Mouse (Mus musculus): ENCODE measurements around the gene Tas2r138. TPM values are rescaled to one million over a fixed set of nuclear protein-coding genes. Genes with fewer than 3 reads are reported as not detected.
"Not testable (repeated sequence)": the region's sequence is repeated elsewhere in the genome, so short reads cannot be mapped to it uniquely, and the experiment has no call there.

Tas2r138 gene
- not detected for total RNA-seq (2021)

DNA sequence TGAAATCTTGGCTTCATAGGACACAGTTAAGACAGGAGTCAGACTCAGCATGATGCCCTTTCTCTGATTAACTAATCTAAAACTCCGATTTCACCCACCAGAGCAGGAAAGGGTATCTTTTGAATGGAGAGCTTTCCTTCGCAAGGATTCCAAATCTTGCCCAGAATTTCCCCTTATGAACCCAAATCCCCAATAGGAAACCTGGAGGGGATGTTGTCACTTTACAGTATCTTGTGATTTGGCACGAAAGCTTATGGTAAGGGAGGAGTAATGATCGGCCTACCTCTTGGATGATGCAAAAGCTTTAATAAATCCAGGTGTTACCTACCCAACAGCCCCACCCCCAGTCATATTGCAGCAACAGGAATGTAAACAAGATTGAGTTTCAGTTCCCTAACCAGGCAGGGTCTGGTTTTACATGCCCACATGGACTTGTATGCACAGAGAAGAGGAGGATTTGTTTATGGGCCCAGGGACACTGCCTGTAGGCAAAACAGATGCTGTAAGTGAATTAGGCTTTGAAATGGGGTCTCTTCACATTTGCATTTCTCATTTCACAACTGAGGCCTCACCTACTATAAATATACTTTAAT, at the start of gene Tas2r138:
Tas2r138 (minus strand) TSS at position 51 of the 593 bp plus-strand sequence.
- intact Hi-C loops (cut with DNase I) = no loop called here
- no peak for DNase-seq (ENCODE audit: low spot score in 2 of 2)

DNA sequence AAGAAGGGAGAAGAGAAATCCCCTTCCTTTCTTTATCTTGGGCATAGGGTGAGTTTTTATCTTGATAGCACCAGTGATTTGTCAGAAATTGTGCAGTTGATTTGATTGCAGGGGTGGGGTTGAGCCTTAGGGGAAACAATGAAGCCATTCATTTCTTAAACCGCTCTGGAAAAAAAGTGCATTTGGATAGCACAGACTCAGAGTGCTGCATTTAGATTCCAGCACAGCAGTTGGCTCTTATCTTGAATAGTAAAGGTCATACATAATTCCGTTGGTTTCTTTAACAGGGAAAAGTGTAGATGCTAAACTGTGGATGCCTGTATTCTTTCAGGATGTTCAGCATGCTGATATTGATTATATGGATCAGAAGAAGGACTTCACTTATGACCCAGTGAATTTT, 47.8 kb upstream of the Tas2r138 start:
- DNase-seq (ENCODE audit: low spot score in 2 of 2) = no peak
- intact Hi-C loops (cut with DNase I) = no loop called here

DNA sequence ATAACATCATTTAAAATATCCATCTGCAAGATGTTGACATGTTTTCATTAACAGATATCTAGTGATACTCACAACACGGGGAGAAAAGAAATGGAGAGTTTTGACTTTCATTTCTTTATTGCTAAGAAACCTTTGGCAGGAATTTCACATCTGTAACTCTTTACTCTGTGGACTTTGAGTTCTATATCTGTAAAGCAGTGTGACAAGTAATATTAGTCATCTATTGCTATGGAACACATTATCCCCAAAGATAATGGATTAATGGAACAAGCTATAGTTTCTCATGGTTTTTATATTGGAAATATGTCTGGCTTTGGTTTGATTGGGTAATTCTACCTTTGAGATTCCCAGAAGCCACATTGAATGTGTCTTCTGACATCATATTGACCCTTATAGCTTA, 37.8 kb upstream of the Tas2r138 start:
- intact Hi-C loops (cut with DNase I) = no loop called here
- no peak for DNase-seq (ENCODE audit: low spot score in 2 of 2)

DNA sequence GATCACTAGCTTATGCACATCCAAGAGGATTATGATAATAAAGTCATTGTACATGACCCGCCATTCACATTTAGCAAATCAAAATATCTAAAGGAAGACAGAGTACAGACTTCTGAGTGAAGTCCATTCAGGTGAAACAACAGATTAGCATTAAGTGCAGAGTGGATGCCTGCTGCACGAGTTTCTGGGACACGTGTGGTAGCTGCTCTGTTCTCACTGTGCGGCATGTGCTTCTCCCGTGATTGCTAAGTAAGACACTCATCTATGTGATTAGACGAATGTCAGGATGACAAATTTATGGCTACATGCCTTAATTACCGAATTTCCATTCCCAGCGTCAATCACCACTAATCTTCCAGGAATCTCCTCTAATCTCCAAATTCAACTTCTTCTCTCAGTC, 32.6 kb upstream of the Tas2r138 start:
- intact Hi-C loops (cut with DNase I) = no loop called here

DNA sequence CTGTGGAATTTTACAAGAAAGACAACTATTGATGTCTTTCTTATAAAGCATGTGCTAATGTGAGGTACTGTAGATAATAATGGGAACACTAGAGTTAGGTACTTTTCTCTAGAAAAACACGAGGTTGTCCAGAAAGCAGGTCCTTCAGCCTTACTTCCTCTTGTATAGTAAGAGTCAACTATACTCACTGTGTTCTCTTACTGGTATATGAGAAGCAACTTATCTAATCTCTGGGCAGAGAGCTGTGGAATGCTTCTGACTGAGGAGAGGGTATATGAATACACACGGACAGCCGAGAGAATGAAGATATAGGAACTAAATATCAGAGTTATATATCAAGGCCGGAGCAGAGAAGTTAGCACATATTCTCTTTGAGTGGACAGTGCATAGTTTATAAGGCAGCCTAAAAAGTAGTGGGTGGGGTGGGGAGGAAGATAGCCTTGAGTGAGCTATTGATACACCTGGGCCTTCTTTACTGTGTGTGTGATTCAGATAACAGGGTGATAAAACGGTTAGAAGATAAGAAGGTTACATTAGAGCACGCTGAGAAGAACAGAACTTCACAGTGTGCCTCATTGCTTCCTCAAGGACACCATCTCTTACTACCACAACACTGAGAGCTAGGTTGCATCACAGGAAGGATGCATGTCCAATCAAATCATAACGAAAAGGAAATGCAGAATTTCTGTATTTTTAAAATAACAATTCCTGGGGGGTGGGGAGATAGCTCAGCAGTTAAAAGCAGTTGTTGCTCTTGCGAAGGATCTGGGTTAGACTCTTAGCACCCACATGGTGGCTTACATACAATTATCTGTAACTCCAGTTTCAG, 27.8 kb upstream of the Tas2r138 start:
- DNase-seq (ENCODE audit: low spot score in 2 of 2) = no peak
- intact Hi-C loops (cut with DNase I) = no loop called here

More for the DNA sequence above, 32.6 kb upstream of the Tas2r138 start:
- DNase-seq (ENCODE audit: low spot score in 2 of 2) = no peak

DNA sequence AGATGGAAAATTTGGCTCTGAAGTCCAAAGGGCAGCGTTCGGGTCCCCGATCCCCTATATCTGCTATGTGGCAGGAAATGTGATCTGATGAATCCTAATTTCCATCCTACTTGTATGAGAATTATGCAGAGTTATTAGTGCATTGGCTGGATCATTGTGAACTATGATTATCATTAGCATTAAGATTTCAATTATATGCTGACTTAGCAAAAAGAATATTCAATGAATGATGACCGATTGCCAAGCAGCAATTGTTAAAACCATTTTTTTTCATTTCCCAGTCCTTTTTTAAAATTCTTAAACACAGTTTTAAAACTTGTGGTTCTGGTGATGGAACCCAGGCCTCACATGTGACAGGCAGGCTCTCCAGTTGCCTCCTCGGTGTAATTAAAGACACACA, 24.6 kb upstream of the Tas2r138 start:
- intact Hi-C loops (cut with DNase I) = no loop called here
- DNase-seq (ENCODE audit: low spot score in 2 of 2) = no peak

DNA sequence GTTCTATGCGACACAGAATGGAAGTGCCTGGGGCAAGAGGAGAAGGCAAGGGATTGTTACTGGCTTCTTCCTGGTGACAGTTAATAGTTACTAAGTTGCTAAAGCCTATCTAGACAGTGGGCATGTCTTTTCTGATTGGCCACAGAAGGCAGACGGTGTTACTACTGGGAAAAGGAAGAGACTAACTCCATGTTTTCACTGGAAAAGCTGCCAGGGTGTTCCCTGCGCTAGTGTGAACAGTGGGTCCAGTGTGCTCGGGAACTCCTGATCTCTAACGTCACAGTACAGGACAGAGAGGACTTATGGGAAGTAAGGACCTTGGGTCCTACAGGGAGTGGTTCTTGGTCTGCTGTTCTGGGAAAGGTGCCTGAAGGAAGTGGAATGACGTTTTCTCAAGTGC, 22.4 kb upstream of the Tas2r138 start:
- DNase-seq (ENCODE audit: low spot score in 2 of 2) = no peak
- intact Hi-C loops (cut with DNase I) = no loop called here

DNA sequence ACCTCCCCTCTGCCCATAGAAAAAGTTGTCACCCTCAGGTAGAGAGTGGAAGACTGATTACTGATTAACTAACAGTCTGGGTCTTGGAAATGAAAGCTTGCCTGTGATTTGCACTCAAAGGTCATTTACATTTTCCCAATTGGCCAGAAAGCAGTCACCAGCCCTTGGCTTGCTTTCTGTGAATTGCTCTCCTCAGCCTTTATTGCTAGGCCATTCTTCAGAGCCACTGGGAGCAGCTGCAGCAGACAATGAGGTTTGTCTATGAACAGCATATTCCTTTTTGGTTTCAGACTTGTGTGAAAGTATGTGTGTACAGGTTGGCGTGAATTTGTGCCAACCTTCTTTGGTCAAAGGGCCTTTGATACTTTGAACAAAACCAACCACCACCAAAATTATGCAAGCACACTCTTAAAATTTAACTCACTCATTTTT, 21.5 kb upstream of the Tas2r138 start:
- intact Hi-C loops (cut with DNase I) = no loop called here
- no peak for DNase-seq (ENCODE audit: low spot score in 2 of 2)

DNA sequence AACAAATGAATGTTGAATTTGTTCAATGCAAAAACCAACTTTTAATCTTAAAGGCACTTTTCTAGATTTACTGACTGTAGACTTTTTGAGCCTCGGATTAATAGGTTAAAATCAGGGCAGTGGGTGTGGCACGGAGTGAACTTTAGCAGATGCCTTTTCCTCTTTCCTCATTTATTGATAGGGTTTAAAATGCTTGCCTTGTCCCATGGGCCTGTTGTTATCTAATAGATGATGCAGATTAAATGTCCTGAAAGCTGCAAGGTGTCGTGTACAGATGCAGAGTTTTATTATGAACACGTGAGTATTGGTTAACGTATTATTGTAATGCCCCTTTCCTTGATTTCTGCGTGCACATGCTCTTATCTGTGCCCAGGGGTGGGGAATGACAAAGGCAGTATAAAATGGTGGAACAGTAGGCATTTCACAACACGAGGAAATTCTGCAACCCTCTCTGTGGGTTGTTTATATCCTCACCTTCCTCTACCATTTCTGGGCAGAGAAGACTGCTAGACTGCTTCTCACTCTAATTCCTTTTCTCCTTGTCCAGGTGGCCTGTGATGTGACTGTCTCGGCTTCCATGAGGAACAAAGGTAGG, 15.4 kb upstream of the Tas2r138 start, which contains the start of gene Mgam:
Mgam (plus strand) TSS at position 426 of the 595 bp plus-strand sequence.
- intact Hi-C loops (cut with DNase I) = no loop called here
- no peak for DNase-seq (ENCODE audit: low spot score in 2 of 2)

DNA sequence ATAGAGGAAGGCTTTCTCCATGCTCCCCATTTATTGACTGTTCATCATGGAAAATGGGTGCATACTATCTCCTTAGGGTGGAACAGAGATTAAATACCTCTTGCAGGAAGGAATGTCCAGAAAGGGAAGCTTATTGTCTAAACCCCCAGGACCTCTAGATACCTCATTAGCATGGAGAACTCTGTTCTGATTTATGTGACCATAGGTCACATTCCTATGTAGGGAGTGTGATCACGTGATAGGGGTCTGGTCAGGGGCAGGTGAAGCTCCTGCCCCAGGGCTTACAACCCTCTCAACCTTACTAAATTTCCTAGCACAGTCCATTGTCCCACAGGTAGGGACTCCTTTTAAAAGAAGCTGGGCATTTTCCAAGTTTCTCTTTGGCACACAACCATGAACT, 13.0 kb upstream of the Tas2r138 start:
- intact Hi-C loops (cut with DNase I) = no loop called here
- DNase-seq (ENCODE audit: low spot score in 2 of 2) = no peak

DNA sequence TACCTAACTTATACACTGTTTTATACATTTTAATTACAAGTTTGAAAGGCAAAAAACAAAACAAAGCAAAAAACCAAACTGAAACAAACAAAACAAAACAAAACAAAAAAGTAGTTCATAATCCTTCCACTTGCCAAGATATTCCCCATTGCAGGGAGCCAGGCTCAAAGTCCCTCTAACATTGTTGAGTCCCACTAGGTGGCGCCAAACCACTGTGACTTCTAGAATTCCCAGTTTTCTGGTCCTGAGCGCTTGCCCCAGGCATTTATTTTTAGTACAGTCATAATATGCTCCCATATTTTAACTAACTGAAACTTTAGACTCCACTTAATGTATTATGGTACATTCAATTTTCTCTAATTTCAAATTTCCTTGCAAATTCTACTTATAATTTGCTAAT, 4.9 kb upstream of the Tas2r138 start:
- intact Hi-C loops (cut with DNase I) = loop anchor here (1.0 to 2.0 kb wide), 2 partner anchors 71 to 135 kb away; no protein-coding TSS in a partner anchor
- DNase-seq (ENCODE audit: low spot score in 2 of 2) = peak in 1 of 2 experiments; percentile 38

DNA sequence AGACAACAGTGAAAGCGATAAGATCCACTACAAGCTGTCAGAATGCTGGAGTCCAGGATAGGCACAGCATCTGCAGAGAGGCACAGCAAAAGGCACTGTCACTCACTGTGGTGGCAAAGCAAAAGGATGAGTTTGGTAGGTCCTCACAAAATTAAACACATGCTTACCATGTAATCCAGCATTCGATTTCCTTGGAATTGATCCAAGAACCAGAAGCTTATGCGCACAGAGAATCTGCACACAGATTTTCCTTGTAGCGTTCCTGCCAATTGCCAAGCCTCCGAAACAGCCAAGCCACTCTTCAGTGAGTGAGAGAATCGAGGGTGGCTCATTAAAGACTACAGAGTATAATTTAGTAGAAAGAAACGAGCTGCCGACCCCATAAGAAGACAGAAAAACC, 2.9 kb downstream of the Tas2r138 start:
- no peak for DNase-seq (ENCODE audit: low spot score in 2 of 2)
- intact Hi-C loops (cut with DNase I) = no loop called here

DNA sequence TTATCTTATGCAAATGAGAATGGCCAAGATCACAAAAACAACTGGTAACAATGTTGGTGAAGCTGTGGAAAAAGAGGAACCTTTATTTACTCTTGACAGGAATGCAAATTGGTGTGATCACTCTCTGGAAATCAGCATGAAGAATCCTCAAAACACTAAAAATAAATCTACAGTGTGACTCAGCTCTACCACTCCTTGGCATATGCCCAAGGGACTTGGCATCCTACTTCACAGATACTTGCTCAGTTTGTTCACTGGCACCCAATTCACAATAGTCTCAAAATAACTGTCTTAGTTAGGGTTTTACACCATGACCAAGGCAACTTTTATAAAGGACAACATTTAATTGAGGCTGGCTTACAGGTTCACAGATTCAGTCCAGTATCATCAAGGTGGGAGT, 5.7 kb downstream of the Tas2r138 start:
- peak; percentile 65 for DNase-seq (ENCODE audit: low spot score in 2 of 2)
- intact Hi-C loops (cut with DNase I) = no loop called here

DNA sequence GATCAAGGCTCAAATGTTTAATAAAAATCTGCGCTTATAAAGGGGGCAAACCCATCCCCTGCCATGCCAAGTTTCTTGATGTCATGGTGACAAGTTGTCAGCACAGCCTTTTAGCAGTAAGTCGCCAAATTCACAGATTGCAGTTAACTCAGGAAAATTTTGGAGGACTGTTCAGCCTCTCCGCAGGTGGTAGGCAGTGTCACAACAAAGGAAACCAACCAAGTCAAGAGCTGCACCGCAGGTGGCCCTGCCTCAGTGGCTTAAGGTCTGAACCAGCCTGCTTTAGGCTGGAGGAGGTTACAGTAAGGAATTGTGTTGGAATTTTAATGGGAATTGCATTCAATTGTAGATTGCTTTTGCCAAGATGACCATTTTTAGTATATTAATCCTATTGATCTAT, 14.6 kb downstream of the Tas2r138 start:
- DNase-seq (ENCODE audit: low spot score in 2 of 2); intact Hi-C loops (cut with DNase I): not testable (repeated sequence)

DNA sequence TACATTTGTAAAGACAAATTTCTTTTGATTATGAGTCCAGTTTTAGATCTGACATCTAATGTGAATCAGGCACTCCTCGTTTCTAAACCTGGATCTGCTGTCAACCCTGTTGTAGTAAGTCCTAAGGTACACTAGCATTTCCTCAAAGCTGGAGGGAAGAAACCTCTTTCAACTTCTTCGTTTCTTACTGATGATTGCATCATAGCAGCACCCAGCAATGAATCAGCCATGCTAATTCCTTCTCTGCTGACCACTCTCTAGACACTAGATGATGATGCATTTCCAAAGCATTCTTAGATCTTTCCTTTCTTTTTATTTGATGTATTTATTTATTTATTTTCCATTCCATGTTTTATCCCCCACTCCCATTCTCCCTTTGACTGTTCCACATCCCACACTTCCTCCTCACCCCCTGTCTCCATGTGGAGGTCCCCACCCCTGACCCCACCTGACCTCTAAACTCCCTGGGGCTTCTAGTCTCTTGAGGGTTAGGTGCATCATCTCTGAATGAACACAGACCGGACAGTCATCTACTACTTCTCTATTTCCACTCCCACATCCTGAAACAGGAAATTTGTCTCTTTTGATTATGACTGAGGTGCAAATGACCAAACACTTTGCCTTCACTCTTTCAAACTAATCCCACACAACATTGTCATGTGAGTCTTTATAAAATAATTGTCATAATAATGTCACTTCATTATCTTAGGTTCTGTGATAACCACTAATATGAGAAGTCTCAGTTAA, 18.1 kb downstream of the Tas2r138 start:
- intact Hi-C loops (cut with DNase I) = no loop called here
- DNase-seq (ENCODE audit: low spot score in 2 of 2) = no peak

DNA sequence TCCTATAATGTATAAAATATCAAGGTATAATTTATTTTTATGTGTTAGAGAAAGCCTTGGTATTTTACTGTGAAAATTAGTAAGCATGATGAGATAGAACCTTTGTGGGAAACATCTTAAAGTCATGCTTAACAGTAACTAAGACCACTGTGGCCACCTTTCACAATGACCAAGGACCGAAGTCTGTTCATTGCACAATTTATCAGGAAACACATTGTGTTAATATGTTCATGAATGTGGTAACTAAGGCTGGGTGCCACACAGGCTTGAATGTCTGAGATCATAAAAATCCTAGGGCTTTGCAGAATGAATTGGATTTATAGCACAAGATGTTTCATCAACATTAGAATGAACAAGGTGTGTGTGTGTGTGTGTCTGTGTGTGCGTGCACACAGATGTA, 24.8 kb downstream of the Tas2r138 start:
- intact Hi-C loops (cut with DNase I) = loop anchor here (10.0 kb wide), 1 partner anchor 586 kb away; no protein-coding TSS in a partner anchor
- no peak for DNase-seq (ENCODE audit: low spot score in 2 of 2)

DNA sequence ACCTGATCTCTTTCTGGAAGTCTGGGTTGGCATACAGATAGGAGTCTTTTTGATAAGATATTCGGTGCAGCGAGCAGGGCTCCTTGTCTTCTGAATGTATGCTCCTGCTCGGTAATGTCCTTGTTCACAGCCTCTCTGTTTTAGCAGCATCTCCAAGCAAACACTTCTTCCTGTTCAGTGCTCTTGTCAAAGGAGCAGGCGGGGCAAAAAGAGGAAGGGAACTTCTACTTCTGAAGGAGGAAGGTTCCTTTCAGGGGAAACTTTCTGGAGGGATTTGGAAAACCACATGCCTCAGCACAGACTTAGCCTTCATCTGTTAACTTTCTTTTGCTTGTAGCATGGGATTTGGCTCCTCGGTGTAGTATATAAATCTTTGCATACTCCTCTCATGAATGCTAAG, 27.5 kb downstream of the Tas2r138 start, which contains the start of gene Clec5a:
Clec5a (minus strand) TSS at position 177 of the 400 bp plus-strand sequence.
- intact Hi-C loops (cut with DNase I) = loop anchor here (10.0 kb wide), 1 partner anchor 589 kb away; no protein-coding TSS in a partner anchor
- DNase-seq (ENCODE audit: low spot score in 2 of 2) = no peak

DNA sequence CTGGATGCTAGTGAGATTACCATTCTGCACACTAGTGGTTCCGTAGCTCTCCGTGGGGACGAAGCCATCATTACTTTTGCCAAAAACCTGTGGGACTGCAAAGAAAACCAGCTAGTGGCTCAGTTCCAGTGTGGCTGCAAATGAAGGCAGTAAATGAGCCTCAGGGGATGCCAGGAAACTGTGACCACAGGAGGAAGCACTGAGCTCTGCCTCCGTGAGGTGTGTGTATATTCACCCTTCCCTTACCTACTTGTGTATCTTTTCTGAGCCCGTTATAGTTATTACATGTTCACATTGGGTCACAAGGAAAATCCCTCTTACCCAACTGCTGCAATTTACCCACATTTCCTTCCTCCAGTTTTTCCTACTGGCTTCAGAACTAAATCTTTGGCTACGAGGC, 28.8 kb downstream of the Tas2r138 start:
- no peak for DNase-seq (ENCODE audit: low spot score in 2 of 2)
- intact Hi-C loops (cut with DNase I) = loop anchor here (10.0 kb wide), 1 partner anchor 590 kb away; no protein-coding TSS in a partner anchor

DNA sequence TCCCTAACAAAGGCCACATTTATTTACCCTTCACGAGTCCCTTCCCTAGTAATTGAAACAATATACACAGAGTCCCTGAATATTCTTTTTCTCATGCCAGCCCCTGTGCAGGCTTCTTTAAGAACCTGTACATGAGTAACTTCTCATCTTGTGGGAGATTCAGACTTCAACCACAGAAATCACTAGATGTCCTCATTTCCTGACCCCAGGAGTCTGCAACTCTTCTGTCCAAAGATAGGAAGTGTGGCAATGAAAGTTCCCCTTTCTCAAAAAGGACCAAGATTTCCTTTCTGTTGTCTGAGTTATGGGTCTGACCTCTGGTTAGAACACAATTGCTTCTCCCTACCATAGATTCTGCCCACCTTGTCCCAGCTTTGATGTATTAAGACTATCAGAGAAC, 36.8 kb downstream of the Tas2r138 start:
- DNase-seq (ENCODE audit: low spot score in 2 of 2) = no peak
- intact Hi-C loops (cut with DNase I) = no loop called here

DNA sequence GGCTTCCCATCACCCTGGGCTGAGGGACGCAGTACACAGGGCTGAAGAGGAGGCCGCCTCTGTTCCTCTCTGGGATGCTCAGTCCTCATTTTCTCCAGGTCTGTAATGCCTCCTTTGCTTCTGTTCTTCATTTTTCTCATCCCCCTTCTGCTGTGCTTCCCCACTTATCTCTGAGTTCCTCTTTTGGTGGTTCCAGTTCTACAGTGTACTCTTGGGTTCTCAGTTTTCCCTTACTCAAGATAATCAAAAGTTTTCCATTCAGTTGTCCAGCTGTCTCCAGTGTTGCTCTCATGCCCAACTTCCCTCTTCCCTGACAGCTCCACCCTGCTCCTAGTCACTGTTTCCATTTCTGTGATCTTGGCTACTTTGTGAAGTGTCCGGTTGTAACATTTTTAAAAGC, 39.5 kb downstream of the Tas2r138 start:
- no peak for DNase-seq (ENCODE audit: low spot score in 2 of 2)
- intact Hi-C loops (cut with DNase I) = no loop called here
